Mouse (Mus musculus) embryonic facial prominence, embryonic 14.5 days (tissue): ENCODE data around the gene Casq1. TPM values are rescaled to one million over a fixed set of nuclear protein-coding genes. Genes with fewer than 3 reads are reported as not detected.

Source experiments
- ATAC-seq: fragments of 200-750 bp; cut with Nextera tagmentation; 2 replicates; pipeline ENCODE4 v1.8.0; 2017; ENCODE audit warnings: low read depth, moderate number of reproducible peaks, moderate TSS enrichment
- DNase-seq: peaks from one replicate; pipeline ENCODE4 v3.0.0-alpha.2; 2015; ENCODE audit warnings: low spot score
- H3K27ac ChIP-seq: fragments of 300-500 bp; sonication (generic); replicated peaks from 2 replicates; pipeline ENCODE4 v1.5.1; 2014; ENCODE audit warnings: low read depth, mild to moderate bottlenecking, low read length, moderate library complexity
- H3K27me3 ChIP-seq: fragments of 300-500 bp; sonication (generic); replicated peaks from 2 replicates; pipeline ENCODE4 v1.6.1; 2014; ENCODE audit warnings: low read length; ENCODE audit not compliant: control insufficient read depth, insufficient read depth
- H3K36me3 ChIP-seq: fragments of 300-500 bp; sonication (generic); 2 replicates; pipeline ENCODE4 v1.6.1; 2014; ENCODE audit warnings: low read length, mixed read lengths; ENCODE audit not compliant: control insufficient read depth, insufficient read depth
- H3K4me1 ChIP-seq: fragments of 300-500 bp; sonication (generic); 2 replicates; pipeline ENCODE4 v1.6.1; 2014; ENCODE audit warnings: antibody characterized with exemption, low read length; ENCODE audit not compliant: control insufficient read depth, insufficient read depth
- H3K4me2 ChIP-seq: fragments of 300-500 bp; sonication (generic); 2 replicates; pipeline ENCODE4 v1.6.1; 2014; ENCODE audit warnings: low read depth, mild to moderate bottlenecking, low read length, moderate library complexity, mixed read lengths
- H3K4me3 ChIP-seq: fragments of 300-500 bp; sonication (generic); 2 replicates; pipeline ENCODE4 v1.5.1; 2014; ENCODE audit warnings: low read depth, mild to moderate bottlenecking, low read length
- H3K9ac ChIP-seq: fragments of 300-500 bp; sonication (generic); 2 replicates; pipeline ENCODE4 v1.6.1; 2014; ENCODE audit warnings: low read depth, mild to moderate bottlenecking, low read length, moderate library complexity, mixed read lengths
- H3K9me3 ChIP-seq: fragments of 300-500 bp; sonication (generic); 2 replicates; pipeline ENCODE4 v1.6.1; 2016; ENCODE audit warnings: low read length; ENCODE audit not compliant: control insufficient read depth
- WGBS: fragments of 180-500 bp; shearing (Covaris S2); extraction: QIAGEN DNeasy Blood & Tissue Kit; methylation state at CpG from one replicate; pipeline ENCODE4 v1.1.7; 2014; 5-methylcytosine and 5-hydroxymethylcytosine counted together
- polyA plus RNA-seq: library from polyadenylated mRNA; unstranded; fragments of >200 nt; fragmentation: Nextera tagmentation; extraction: Ambion mirVana; gene quantifications from 2 replicates; pipeline ENCODE4 v1.2.1, GENCODE M21; 2014

The Casq1 gene
- polyA plus RNA-seq, 1 experiment from 2014 or later, result 74.3 TPM

GRCm38 (mm10) chr1:172160508-172160907 is 59.2 kb downstream of the Casq1 start:
- H3K27ac ChIP-seq, result no peak overlapping the region
- H3K27me3 ChIP-seq, result no peaks in the 10 kb centered on the region
- no peaks in the 10 kb centered on the region for H3K9me3 ChIP-seq
- no peak overlapping the region for H3K4me3 ChIP-seq
- no peak for DNase-seq
- H3K36me3 ChIP-seq, result peaks cover 35% of the 10 kb centered on the region
- H3K4me2 ChIP-seq, result no peak overlapping the region
- no peak for ATAC-seq
- H3K9ac ChIP-seq, result no peak overlapping the region
- H3K4me1 ChIP-seq, result no peaks in the 10 kb centered on the region

- Histone ChIP-seq H3K4me3 (no peak overlapping the region), H3K4me1 (no peaks in the 10 kb centered on the region), H3K27ac (no peak overlapping the region), H3K36me3 (peaks cover 37% of the 10 kb centered on the region), H3K4me2 (no peak overlapping the region), H3K9me3 (no peaks in the 10 kb centered on the region), H3K27me3 (no peaks in the 10 kb centered on the region), H3K9ac (no peak overlapping the region)
- 65% methylated on average over 4 of the region's 4 CpGs for WGBS
- DNase-seq, result no peak
- no peak for ATAC-seq
Observed at GRCm38 (mm10) chr1:172159970-172160369, 59.7 kb downstream of the Casq1 start.

Other genes with a start within 250 kb of the Casq1 start
- gene Vangl2, start 191.4 kb downstream of the Casq1 start, polyA plus RNA-seq, result 13.5 and 16.7 TPM in 2 replicates
- gene Nhlh1, start 162.3 kb downstream of the Casq1 start, polyA plus RNA-seq, result 1.6 and 1.9 TPM in 2 replicates
- gene Copa, start 137.3 kb downstream of the Casq1 start, polyA plus RNA-seq, result 227 and 230 TPM in 2 replicates
- gene Ncstn, start 137.1 kb downstream of the Casq1 start, polyA plus RNA-seq, result 91.3 and 107 TPM in 2 replicates
- 130 and 148 TPM in 2 replicates for gene Pex19, start 93.1 kb downstream of the Casq1 start, polyA plus RNA-seq
- gene Dcaf8, start 71.8 kb downstream of the Casq1 start, polyA plus RNA-seq, result 102 and 119 TPM in 2 replicates
- gene Pea15a, start 13.1 kb downstream of the Casq1 start, polyA plus RNA-seq, result 149 and 150 TPM in 2 replicates
- gene Atp1a4, start 38.5 kb upstream of the Casq1 start, polyA plus RNA-seq, result 0.05 TPM in 1 of 2 replicates, not detected in the other
- gene Igsf8, start 41.8 kb upstream of the Casq1 start, polyA plus RNA-seq, result 57.2 and 60.4 TPM in 2 replicates
- 5.6 and 6.2 TPM in 2 replicates for gene Atp1a2, start 78.2 kb upstream of the Casq1 start, polyA plus RNA-seq
- gene Kcnj9, start 109.5 kb upstream of the Casq1 start, polyA plus RNA-seq, result 0.06 TPM in 1 of 2 replicates, not detected in the other
- gene Kcnj10, start 121.3 kb upstream of the Casq1 start, polyA plus RNA-seq, result 0.18 and 0.28 TPM in 2 replicates
- gene Pigm, start 156.7 kb upstream of the Casq1 start, polyA plus RNA-seq, result 6.9 and 7.2 TPM in 2 replicates